Mouse (Mus musculus): ENCODE measurements around the gene Exo1. TPM values are rescaled to one million over a fixed set of nuclear protein-coding genes. Genes with fewer than 3 reads are reported as not detected.
A peak's percentile ranks its signal among the peaks of the same experiment; 100 is the strongest.

Exo1 gene
- 19.5 and 27.6 TPM in 2 replicates for polyA plus RNA-seq (2011; ENCODE audit: insufficient read length, low read depth, missing spikeins)

DNA sequence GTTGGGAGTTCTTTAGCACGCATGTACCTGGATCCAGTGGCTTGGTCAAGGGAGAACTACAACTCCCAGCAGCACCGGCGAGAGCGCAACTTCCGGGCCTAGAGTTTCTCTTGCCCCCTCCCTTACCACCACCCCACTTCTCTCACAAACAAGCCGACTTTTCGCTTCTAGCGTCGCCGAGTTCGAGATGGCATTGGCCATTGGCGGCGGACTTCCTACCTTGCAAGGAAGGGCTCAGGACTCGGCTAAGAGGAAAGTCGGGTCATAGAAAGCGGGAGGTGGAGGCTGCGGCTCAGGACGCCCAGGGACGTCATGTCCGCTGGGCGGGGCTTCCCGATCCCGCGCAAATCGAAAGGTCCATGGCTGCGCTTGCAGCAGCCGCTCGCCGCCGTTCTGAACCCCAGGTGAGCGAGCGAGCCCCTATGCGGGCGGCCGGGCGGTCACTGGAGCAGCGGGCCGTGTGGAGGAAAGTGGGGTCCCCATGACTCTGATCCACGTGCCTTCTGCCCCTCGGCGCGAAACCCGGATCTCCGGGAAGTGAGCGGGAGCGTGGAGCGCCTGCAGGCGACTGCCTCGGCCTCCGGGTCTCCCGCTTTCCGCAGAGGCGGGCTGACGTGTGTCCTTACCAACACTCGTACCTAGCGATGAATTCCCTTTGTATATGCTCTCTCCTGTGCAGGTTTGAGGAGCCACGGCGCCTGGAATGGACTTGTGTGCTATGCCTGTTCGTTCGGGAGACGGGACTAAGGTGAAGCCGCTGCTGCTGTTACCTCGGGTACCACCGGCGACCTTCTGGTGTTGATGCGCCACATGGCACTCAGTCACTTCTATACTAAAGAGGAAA is at the start of gene Exo1:
Gene Exo1 (plus strand): TSS at position 129 of the 844 bp plus-strand sequence.
- Histone ChIP-seq H3K4me1 (ENCODE audit: control insufficient read depth, insufficient read depth, low read length) (no peaks in the 10 kb centered on the region), H3K4me3 (ENCODE audit: insufficient read depth, low read length) (peak within 1 kb of the TSS; percentile 69), H3K27ac (ENCODE audit: insufficient read depth, low read length) (peak within 1 kb of the TSS; percentile 86)
- TF ChIP-seq POLR2A (IDR thresholded peaks at IDR 0.05; ENCODE audit: low read depth, low read length): peak; percentile 42; the same call in 1 of the 2 replicates
- TF ChIP-seq CTCF (IDR thresholded peaks at IDR 0.05; ENCODE audit: borderline replicate concordance, insufficient read depth, low read length): no peak

DNA sequence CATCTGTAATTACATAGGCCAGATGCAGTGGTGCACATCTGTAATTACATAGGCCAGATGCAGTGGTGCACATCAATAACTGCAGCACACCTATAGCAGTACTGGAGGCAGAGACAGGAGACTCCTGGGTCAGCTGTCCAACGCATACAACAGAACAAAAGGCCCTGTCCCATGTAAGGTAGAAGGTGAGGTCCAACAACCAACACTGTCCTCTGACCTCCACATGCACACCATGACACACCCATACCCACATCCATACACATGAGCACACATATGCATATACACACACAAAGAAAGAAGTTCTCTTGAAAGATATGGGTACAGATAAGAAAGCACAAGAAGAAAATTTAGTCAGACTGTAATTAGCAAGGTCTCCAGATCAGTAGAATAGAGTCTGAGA is 24.9 kb upstream of the Exo1 start:
- no peak overlapping the region for H3K4me3 ChIP-seq (ENCODE audit: insufficient read depth, low read length)
- no peak overlapping the region for H3K27ac ChIP-seq (ENCODE audit: insufficient read depth, low read length)
- TF ChIP-seq CTCF (IDR thresholded peaks at IDR 0.05; ENCODE audit: borderline replicate concordance, insufficient read depth, low read length): no peak
- H3K4me1 ChIP-seq (ENCODE audit: control insufficient read depth, insufficient read depth, low read length): no peaks in the 10 kb centered on the region

GRCm38 (mm10) chr1:175867050-175867449 is 13.3 kb upstream of the Exo1 start:
- H3K4me1 ChIP-seq (ENCODE audit: control insufficient read depth, insufficient read depth, low read length): no peaks in the 10 kb centered on the region
- no peak for TF ChIP-seq CTCF (IDR thresholded peaks at IDR 0.05; ENCODE audit: borderline replicate concordance, insufficient read depth, low read length)
- TF ChIP-seq POLR2A (IDR thresholded peaks at IDR 0.05; ENCODE audit: low read depth, low read length): no peak
- no peak overlapping the region for H3K4me3 ChIP-seq (ENCODE audit: insufficient read depth, low read length)
- H3K27ac ChIP-seq (ENCODE audit: insufficient read depth, low read length): no peak overlapping the region

GRCm38 (mm10) chr1:175867558-175867957 is 12.8 kb upstream of the Exo1 start:
- no peak for TF ChIP-seq POLR2A (IDR thresholded peaks at IDR 0.05; ENCODE audit: low read depth, low read length)
- no peak for TF ChIP-seq CTCF (IDR thresholded peaks at IDR 0.05; ENCODE audit: borderline replicate concordance, insufficient read depth, low read length)
- H3K4me3 ChIP-seq (ENCODE audit: insufficient read depth, low read length): no peak overlapping the region
- H3K27ac ChIP-seq (ENCODE audit: insufficient read depth, low read length): no peak overlapping the region
- H3K4me1 ChIP-seq (ENCODE audit: control insufficient read depth, insufficient read depth, low read length): no peaks in the 10 kb centered on the region

GRCm38 (mm10) chr1:175870716-175871115 is 9.7 kb upstream of the Exo1 start:
- no peak overlapping the region for H3K4me3 ChIP-seq (ENCODE audit: insufficient read depth, low read length)
- TF ChIP-seq POLR2A (IDR thresholded peaks at IDR 0.05; ENCODE audit: low read depth, low read length) (no peak), CTCF (IDR thresholded peaks at IDR 0.05; ENCODE audit: borderline replicate concordance, insufficient read depth, low read length) (no peak)
- H3K4me1 ChIP-seq (ENCODE audit: control insufficient read depth, insufficient read depth, low read length): no peaks in the 10 kb centered on the region
- no peak overlapping the region for H3K27ac ChIP-seq (ENCODE audit: insufficient read depth, low read length)

- H3K27ac ChIP-seq (ENCODE audit: insufficient read depth, low read length): no peak overlapping the region
- H3K4me1 ChIP-seq (ENCODE audit: control insufficient read depth, insufficient read depth, low read length): no peaks in the 10 kb centered on the region
- TF ChIP-seq CTCF (IDR thresholded peaks at IDR 0.05; ENCODE audit: borderline replicate concordance, insufficient read depth, low read length) (no peak), POLR2A (IDR thresholded peaks at IDR 0.05; ENCODE audit: low read depth, low read length) (no peak)
- no peak overlapping the region for H3K4me3 ChIP-seq (ENCODE audit: insufficient read depth, low read length)
Measured at GRCm38 (mm10) chr1:175872028-175872816, 8.2 kb upstream of the Exo1 start.

GRCm38 (mm10) chr1:175883398-175883797 is 3.0 kb downstream of the Exo1 start:
- no peak for TF ChIP-seq CTCF (IDR thresholded peaks at IDR 0.05; ENCODE audit: borderline replicate concordance, insufficient read depth, low read length)
- TF ChIP-seq POLR2A (IDR thresholded peaks at IDR 0.05; ENCODE audit: low read depth, low read length): no peak
- Histone ChIP-seq H3K4me1 (ENCODE audit: control insufficient read depth, insufficient read depth, low read length) (no peaks in the 10 kb centered on the region), H3K27ac (ENCODE audit: insufficient read depth, low read length) (no peak overlapping the region), H3K4me3 (ENCODE audit: insufficient read depth, low read length) (no peak overlapping the region)

DNA sequence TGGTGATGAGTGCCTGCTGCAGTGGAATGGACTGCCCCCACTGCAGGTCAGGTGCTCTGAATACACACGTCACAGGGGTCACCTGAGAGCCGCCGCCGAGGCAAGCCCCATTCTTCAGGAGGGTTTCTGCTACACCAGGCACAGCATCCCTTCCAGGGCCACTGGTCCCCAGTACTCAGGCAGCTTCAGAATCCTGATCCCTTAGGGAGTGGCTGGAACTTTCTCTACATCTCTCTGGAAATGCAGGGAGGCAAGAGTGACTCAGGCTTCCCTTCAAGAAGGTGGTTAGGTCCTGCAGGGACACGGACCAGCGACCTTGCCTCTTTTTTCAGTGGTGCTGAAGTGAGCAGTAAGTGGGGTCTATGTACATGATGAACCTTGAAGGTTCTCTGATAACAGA is 12.9 kb downstream of the Exo1 start:
- H3K4me3 ChIP-seq (ENCODE audit: insufficient read depth, low read length): no peak overlapping the region
- TF ChIP-seq CTCF (IDR thresholded peaks at IDR 0.05; ENCODE audit: borderline replicate concordance, insufficient read depth, low read length): no peak
- no peak for TF ChIP-seq POLR2A (IDR thresholded peaks at IDR 0.05; ENCODE audit: low read depth, low read length)
- no peaks in the 10 kb centered on the region for H3K4me1 ChIP-seq (ENCODE audit: control insufficient read depth, insufficient read depth, low read length)
- H3K27ac ChIP-seq (ENCODE audit: insufficient read depth, low read length): no peak overlapping the region

- Histone ChIP-seq H3K27ac (ENCODE audit: insufficient read depth, low read length) (no peak overlapping the region), H3K4me3 (ENCODE audit: insufficient read depth, low read length) (no peak overlapping the region), H3K4me1 (ENCODE audit: control insufficient read depth, insufficient read depth, low read length) (no peaks in the 10 kb centered on the region)
- no peak for TF ChIP-seq POLR2A (IDR thresholded peaks at IDR 0.05; ENCODE audit: low read depth, low read length)
- no peak for TF ChIP-seq CTCF (IDR thresholded peaks at IDR 0.05; ENCODE audit: borderline replicate concordance, insufficient read depth, low read length)
Measured at GRCm38 (mm10) chr1:175893726-175894125, 13.3 kb downstream of the Exo1 start.

DNA sequence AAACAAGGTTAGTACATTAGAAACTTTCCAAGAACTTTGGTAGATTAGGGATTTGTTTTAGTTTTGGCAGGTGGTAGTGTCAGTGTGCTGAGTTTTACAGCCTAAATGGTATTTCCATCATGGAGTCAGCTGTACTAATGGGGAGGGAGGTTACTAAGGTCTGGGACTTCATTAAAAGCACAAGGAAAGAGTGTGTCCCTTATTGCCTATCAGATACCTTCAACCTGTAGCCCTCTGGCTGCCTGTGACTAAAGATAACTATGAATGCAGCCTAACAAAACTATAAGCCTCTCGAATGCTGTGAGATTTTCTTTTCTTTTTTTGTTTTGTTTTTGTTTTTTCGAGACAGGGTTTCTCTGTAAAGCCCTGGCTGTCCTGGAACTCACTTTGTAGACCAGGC is 30.8 kb downstream of the Exo1 start:
- TF ChIP-seq POLR2A (IDR thresholded peaks at IDR 0.05; ENCODE audit: low read depth, low read length): no peak
- no peak for TF ChIP-seq CTCF (IDR thresholded peaks at IDR 0.05; ENCODE audit: borderline replicate concordance, insufficient read depth, low read length)
- Histone ChIP-seq H3K27ac (ENCODE audit: insufficient read depth, low read length) (no peak overlapping the region), H3K4me1 (ENCODE audit: control insufficient read depth, insufficient read depth, low read length) (no peaks in the 10 kb centered on the region), H3K4me3 (ENCODE audit: insufficient read depth, low read length) (no peak overlapping the region)
